Mouse (Mus musculus) MEL (cell line): ENCODE measurements around the gene Dpp4. TPM values are rescaled to one million over a fixed set of nuclear protein-coding genes. Genes with fewer than 3 reads are reported as not detected.

ENCODE experiments used
- DNase-seq: peaks from one replicate; pipeline ENCODE4 v3.0.0; 2011; ENCODE audit warnings: low read depth, low spot score
- H3K27ac ChIP-seq: 2 replicates; pipeline ENCODE4 v1.5.1; 2012; ENCODE audit warnings: low read depth, mild to moderate bottlenecking, control low read depth, low read length, moderate library complexity; ENCODE audit not compliant: control insufficient read depth
- H3K27me3 ChIP-seq, 2 experiments: fragments of 150-350 bp in 1 of 2; sonication (generic) in 1 of 2; 2 replicates each; pipeline ENCODE4 v1.6.1; 2012; ENCODE audit warnings: low read length in 2 of 2, mild to moderate bottlenecking in 2 of 2, improper control_type of control experiment in 1 of 2, moderate library complexity in 1 of 2; ENCODE audit not compliant: insufficient read depth in 2 of 2, control insufficient read depth in 1 of 2
- H3K36me3 ChIP-seq, 2 experiments: 2 replicates each; pipeline ENCODE4 v1.6.1; 2012 to 2014; ENCODE audit warnings: low read length in 2 of 2, improper control_type of control experiment in 1 of 2, inconsistent platforms in 1 of 2, mild to moderate bottlenecking in 1 of 2; ENCODE audit not compliant: insufficient read depth in 2 of 2, control insufficient read depth in 1 of 2
- H3K4me1 ChIP-seq, 2 experiments: fragments of 150-350 bp in 1 of 2; sonication (generic) in 1 of 2; 2 replicates each; pipeline ENCODE4 v1.6.1; 2012; ENCODE audit warnings: low read length in 2 of 2, improper control_type of control experiment in 1 of 2, mild to moderate bottlenecking in 1 of 2; ENCODE audit not compliant: insufficient read depth in 2 of 2, control insufficient read depth in 1 of 2
- H3K4me3 ChIP-seq, 2 experiments: fragments of 150-350 bp in 1 of 2; sonication (generic) in 1 of 2; 2 replicates each; pipeline ENCODE4 v1.5.1; 2012; ENCODE audit warnings: low read depth in 2 of 2, low read length in 2 of 2, mild to moderate bottlenecking in 2 of 2, moderate library complexity in 2 of 2, control low read depth in 1 of 2, improper control_type of control experiment in 1 of 2; ENCODE audit not compliant: control insufficient read depth in 1 of 2, insufficient read depth in 1 of 2
- H3K79me2 ChIP-seq: 2 replicates; pipeline ENCODE4 v1.6.1; 2012; ENCODE audit warnings: mild to moderate bottlenecking, low read length, moderate library complexity; ENCODE audit not compliant: control insufficient read depth, poor library complexity, insufficient read depth
- H3K9ac ChIP-seq: 2 replicates; pipeline ENCODE4 v1.6.1; 2012; ENCODE audit warnings: low read depth, mild to moderate bottlenecking, control low read depth, low read length, moderate library complexity; ENCODE audit not compliant: control insufficient read depth, poor library complexity, severe bottlenecking
- H3K9me3 ChIP-seq: fragments of 150-350 bp; sonication (generic); replicated peaks from 2 replicates; pipeline ENCODE4 v1.6.1; 2012; ENCODE audit warnings: mild to moderate bottlenecking, low read length, improper control_type of control experiment, moderate library complexity; ENCODE audit not compliant: insufficient read depth
- CHD2 ChIP-seq: IDR thresholded peaks from 2 replicates; pipeline ENCODE4 v1.6.1; 2011; ENCODE audit warnings: low read length, improper control_type of control experiment
- CTCF ChIP-seq, 3 experiments: IDR thresholded peaks in 2 of 3; conservative IDR thresholded peaks in 1 of 3; 2 replicates each; pipeline ENCODE4 v1.5.1; 2011 to 2012; ENCODE audit warnings: low read length in 3 of 3, low read depth in 2 of 3, mild to moderate bottlenecking in 2 of 3, improper control_type of control experiment in 1 of 3, inconsistent platforms in 1 of 3, mixed read lengths in 1 of 3, moderate library complexity in 1 of 3; ENCODE audit not compliant: control insufficient read depth in 1 of 3, insufficient read depth in 1 of 3, poor library complexity in 1 of 3, severe bottlenecking in 1 of 3
- E2F4 ChIP-seq: IDR thresholded peaks from 2 replicates; pipeline ENCODE4 v1.6.1; 2011; ENCODE audit warnings: low read depth, low read length, improper control_type of control experiment, borderline replicate concordance
- EP300 ChIP-seq, 2 experiments: IDR thresholded peaks; 2 replicates each; pipeline ENCODE4 v1.6.1; 2011; ENCODE audit warnings: improper control_type of control experiment in 2 of 2, low read length in 2 of 2, low read depth in 1 of 2, mild to moderate bottlenecking in 1 of 2
- GABPA ChIP-seq: IDR thresholded peaks from 2 replicates; pipeline ENCODE4 v1.6.1; 2012; ENCODE audit warnings: low read depth, mild to moderate bottlenecking, inconsistent platforms, low read length, improper control_type of control experiment, moderate library complexity
- GATA1 ChIP-seq: IDR thresholded peaks from 2 replicates; pipeline ENCODE4 v1.6.1; 2011; ENCODE audit warnings: low read depth, low read length, improper control_type of control experiment
- HCFC1 ChIP-seq: IDR thresholded peaks from 2 replicates; pipeline ENCODE4 v1.6.1; 2012; ENCODE audit warnings: low read depth, mild to moderate bottlenecking, inconsistent platforms, low read length, improper control_type of control experiment, moderate library complexity
- MAX ChIP-seq: IDR thresholded peaks from 2 replicates; pipeline ENCODE4 v1.6.1; 2011; ENCODE audit warnings: low read length, improper control_type of control experiment
- MAZ ChIP-seq: IDR thresholded peaks from 2 replicates; pipeline ENCODE4 v1.6.1; 2012; ENCODE audit warnings: low read depth, mild to moderate bottlenecking, inconsistent platforms, low read length, improper control_type of control experiment
- NELFE ChIP-seq: IDR thresholded peaks from 2 replicates; pipeline ENCODE4 v1.6.1; 2011; ENCODE audit warnings: low read depth, low read length, improper control_type of control experiment
- POLR2A ChIP-seq, 2 experiments: IDR thresholded peaks; 2 replicates each; pipeline ENCODE4 v1.6.1; 2011 to 2012; ENCODE audit warnings: low read length in 2 of 2, mild to moderate bottlenecking in 2 of 2, control low read depth in 1 of 2, improper control_type of control experiment in 1 of 2, low read depth in 1 of 2, moderate library complexity in 1 of 2; ENCODE audit not compliant: control insufficient read depth in 1 of 2, insufficient read depth in 1 of 2, poor library complexity in 1 of 2
- POLR2AphosphoS2 ChIP-seq: IDR thresholded peaks from 2 replicates; pipeline ENCODE4 v1.6.1; 2011; ENCODE audit warnings: low read length, improper control_type of control experiment
- RAD21 ChIP-seq: IDR thresholded peaks from 2 replicates; pipeline ENCODE4 v1.6.1; 2011; ENCODE audit warnings: mild to moderate bottlenecking, low read depth, low read length, improper control_type of control experiment
- RCOR1 ChIP-seq: IDR thresholded peaks from 2 replicates; pipeline ENCODE4 v1.6.1; 2012; ENCODE audit warnings: low read depth, mild to moderate bottlenecking, inconsistent platforms, low read length, improper control_type of control experiment
- SIN3A ChIP-seq: IDR thresholded peaks from 2 replicates; pipeline ENCODE4 v1.6.1; 2012; ENCODE audit warnings: low read length, improper control_type of control experiment, inconsistent platforms
- SMC3 ChIP-seq: IDR thresholded peaks from 2 replicates; pipeline ENCODE4 v1.6.1; 2011; ENCODE audit warnings: low read depth, low read length, improper control_type of control experiment
- TAL1 ChIP-seq: IDR thresholded peaks from 2 replicates; pipeline ENCODE4 v1.6.1; 2012; ENCODE audit warnings: mild to moderate bottlenecking, inconsistent platforms, low read length, moderate library complexity, mixed read lengths
- TBP ChIP-seq: IDR thresholded peaks from 2 replicates; pipeline ENCODE4 v1.8.0; 2011; ENCODE audit warnings: low read depth, low read length, improper control_type of control experiment
- TCF12 ChIP-seq: IDR thresholded peaks from 2 replicates; pipeline ENCODE4 v1.6.1; 2014; ENCODE audit warnings: low read depth, mild to moderate bottlenecking, inconsistent platforms, low read length, improper control_type of control experiment, moderate library complexity
- USF1 ChIP-seq: IDR thresholded peaks from 2 replicates; pipeline ENCODE4 v1.6.1; 2014; ENCODE audit warnings: low read depth, mild to moderate bottlenecking, inconsistent platforms, low read length, improper control_type of control experiment, moderate library complexity
- ZNF384 ChIP-seq: IDR thresholded peaks from 2 replicates; pipeline ENCODE4 v1.6.1; 2012; ENCODE audit warnings: low read depth, mild to moderate bottlenecking, inconsistent platforms, low read length, improper control_type of control experiment
- polyA plus RNA-seq, 2 experiments: library from polyadenylated mRNA; stranded (reverse) in 1 of 2; unstranded in 1 of 2; fragments of >175 nt in 1 of 2; fragments of >200 nt in 1 of 2; gene quantifications; 2 replicates each; pipeline versions ENCODE4 v1.2.1 to v1.2.4; 2012; ENCODE audit warnings: low replicate concordance in 2 of 2, low read depth in 1 of 2; ENCODE audit not compliant: insufficient read length in 2 of 2, insufficient read depth in 1 of 2, missing spikeins in 1 of 2
- total RNA-seq: library from RNA; depleted of rRNA; stranded (reverse); fragments of 300-350 nt; gene quantifications from 2 replicates; pipeline ENCODE4 v1.2.3, GENCODE M21; 2012

The Dpp4 gene
- total and polyA plus RNA-seq, 3 experiments: 40.4 to 99.1 (median 64.1) TPM

DNA sequence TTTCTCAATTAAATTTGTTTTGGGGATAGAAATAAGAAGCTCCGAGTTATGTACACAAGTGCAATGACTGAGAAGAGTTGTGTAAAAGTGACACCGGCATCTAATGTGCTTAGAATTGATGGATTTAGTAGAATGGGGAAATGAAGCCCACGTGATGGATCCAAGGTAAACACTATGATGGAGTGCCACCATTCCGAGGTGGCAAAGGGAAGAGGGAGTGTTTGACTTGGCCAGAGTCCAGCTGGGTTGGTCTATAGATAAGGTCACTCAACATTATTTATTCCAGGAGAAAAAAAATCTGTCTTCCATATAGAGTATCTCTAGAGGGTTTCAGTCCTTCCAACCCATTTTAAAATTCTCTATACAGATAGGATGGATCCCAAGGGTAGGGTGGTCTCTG lies 28.8 kb downstream of the Dpp4 start:
- H3K36me3 ChIP-seq: peaks cover 16 to 46% of the 10 kb centered on the region in 2 experiments
- no peak overlapping the region for H3K9ac ChIP-seq
- no peak overlapping the region for H3K4me3 ChIP-seq
- no peaks in the 10 kb centered on the region for H3K27me3 ChIP-seq
- TF ChIP-seq TCF12: no peak
- TF ChIP-seq GATA1: no peak
- TF ChIP-seq GABPA: no peak
- no peak for TF ChIP-seq RAD21
- TF ChIP-seq RCOR1: no peak
- TF ChIP-seq TAL1: no peak
- TF ChIP-seq, all 39 proteins: peak for 0
- peaks cover 0 to 6% of the 10 kb centered on the region in 2 experiments; a peak in 1 of 4 replicates for H3K4me1 ChIP-seq
- no peak for DNase-seq
- H3K27ac ChIP-seq: no peak overlapping the region
- peaks cover 4% of the 10 kb centered on the region for H3K79me2 ChIP-seq
- H3K9me3 ChIP-seq: no peaks in the 10 kb centered on the region

DNA sequence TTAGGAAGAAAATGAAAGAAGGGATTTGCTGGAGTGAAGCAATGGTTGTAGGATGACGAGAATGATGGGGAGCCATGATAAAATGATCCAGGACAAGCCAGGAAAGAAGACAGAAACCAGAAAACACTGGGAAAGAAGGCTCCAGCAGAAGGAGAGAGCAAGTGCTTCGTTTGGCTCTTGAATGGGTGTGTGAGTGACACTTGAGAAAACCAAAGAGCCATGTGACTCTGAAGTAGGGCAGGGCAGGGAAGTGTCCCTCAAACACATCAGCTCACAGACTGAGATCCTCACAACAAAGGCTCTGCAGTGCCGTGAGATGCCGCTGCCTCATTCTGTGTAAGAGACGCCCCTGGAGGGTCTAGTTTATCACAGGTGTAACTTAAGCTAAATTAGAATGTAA lies 29.6 kb downstream of the Dpp4 start:
- DNase-seq: no peak
- Histone ChIP-seq H3K4me1 (no peaks in the 10 kb centered on the region), H3K36me3 (peaks cover 9 to 50% of the 10 kb centered on the region in 2 experiments), H3K9ac (no peak overlapping the region), H3K79me2 (no peaks in the 10 kb centered on the region; the same call in 1 of the 2 replicates), H3K4me3 (no peak overlapping the region), H3K27me3 (no peaks in the 10 kb centered on the region), H3K27ac (no peak overlapping the region), H3K9me3 (no peaks in the 10 kb centered on the region)
- no peak for TF ChIP-seq MAZ
- TF ChIP-seq SIN3A: no peak
- no peak for TF ChIP-seq GATA1
- TF ChIP-seq USF1: no peak
- TF ChIP-seq HCFC1: no peak
- TF ChIP-seq NELFE: no peak
- TF ChIP-seq TAL1: no peak
- no peak for TF ChIP-seq RCOR1
- no peak for TF ChIP-seq EP300 (IDR thresholded peaks at IDR 0.05; ENCODE audit: low read depth in 1 of 2, low read length in 2 of 2)
- no peak for TF ChIP-seq RAD21
- no peak for TF ChIP-seq ZNF384
- TF ChIP-seq E2F4: no peak
- TF ChIP-seq POLR2AphosphoS2: no peak
- TF ChIP-seq POLR2A (IDR thresholded peaks at IDR 0.05; ENCODE audit: control insufficient read depth in 1 of 2, insufficient read depth in 1 of 2, low read depth in 1 of 2, low read length in 2 of 2, poor library complexity in 1 of 2): no peak
- TF ChIP-seq CHD2: no peak
- TF ChIP-seq CTCF (IDR thresholded peaks at IDR 0.05 in 2 of 3, conservative IDR thresholded peaks at IDR 0.05 in 1 of 3; ENCODE audit: control insufficient read depth in 1 of 3, insufficient read depth in 1 of 3, low read depth in 2 of 3, low read length in 3 of 3, poor library complexity in 1 of 3, severe bottlenecking in 1 of 3): no peak
- no peak for TF ChIP-seq MAX
- no peak for TF ChIP-seq SMC3
- no peak for TF ChIP-seq TBP
